Mouse (Mus musculus): ENCODE measurements around the gene Rhbdd3. TPM values are rescaled to one million over a fixed set of nuclear protein-coding genes. Genes with fewer than 3 reads are reported as not detected.

Gene Rhbdd3
- total and polyA plus RNA-seq, 3 experiments, result 15.0 to 20.6 (median 17.0) TPM

GRCm38 (mm10) chr11:5145600-5145999 lies 46.9 kb downstream of the Rhbdd3 start:
- peaks cover 12 to 30% of the 10 kb centered on the region in 2 experiments for H3K4me1 ChIP-seq (ENCODE audit: control insufficient read depth in 1 of 2, insufficient read depth in 2 of 2)
- no peak overlapping the region for H3K4me3 ChIP-seq (replicated peaks in 1 of 3; ENCODE audit: low read depth in 2 of 3, low read length in 2 of 3, poor library complexity in 1 of 3)
- no peak for DNase-seq (ENCODE audit: extremely low read depth)
- in situ Hi-C loops (cut with MboI; ENCODE audit: low pct_ligation_motif_present, low pct_unique_long_range_greater_than_20kb, low sequenced_read_pairs), result no loop called here
- dilution Hi-C loops (cut with MboI; ENCODE audit: extremely low pct_ligation_motif_present, extremely low pct_unique_long_range_greater_than_20kb, low sequenced_read_pairs), result no loop called here
- no peaks in the 10 kb centered on the region for H3K79me2 ChIP-seq (replicated peaks; ENCODE audit: control insufficient read depth, extremely low read depth, insufficient read depth, poor library complexity, severe bottlenecking)
- H3K9me3 ChIP-seq (replicated peaks; ENCODE audit: low read length), result no peaks in the 10 kb centered on the region
- H3K27ac ChIP-seq (ENCODE audit: insufficient read depth, low read depth), result no peak overlapping the region
- no peak for TF ChIP-seq MYC (IDR thresholded peaks at IDR 0.05; ENCODE audit: low read depth, low read length)
- TF ChIP-seq ZMIZ1 (IDR thresholded peaks at IDR 0.05; ENCODE audit: low read depth, low read length), result no peak
- TF ChIP-seq POLR2A (IDR thresholded peaks at IDR 0.05; ENCODE audit: low read depth, low read length), result no peak
- TF ChIP-seq BHLHE40 (IDR thresholded peaks at IDR 0.05; ENCODE audit: low read depth, low read length), result no peak
- TF ChIP-seq JUND (conservative IDR thresholded peaks at IDR 0.05; ENCODE audit: low read depth, low read length), result no peak
- TF ChIP-seq ZKSCAN1 (IDR thresholded peaks at IDR 0.05; ENCODE audit: borderline replicate concordance, low read depth, low read length), result no peak
- TF ChIP-seq SMC3 (IDR thresholded peaks at IDR 0.05; ENCODE audit: low read depth, low read length), result no peak
- TF ChIP-seq EP300 (IDR thresholded peaks at IDR 0.05; ENCODE audit: low read length), result no peak
- TF ChIP-seq RCOR1 (conservative IDR thresholded peaks at IDR 0.05; ENCODE audit: low read depth, low read length), result no peak
- no peak for TF ChIP-seq NELFE (IDR thresholded peaks at IDR 0.05; ENCODE audit: low read depth, low read length)
- no peak for TF ChIP-seq TBP (conservative IDR thresholded peaks at IDR 0.05; ENCODE audit: low read depth, low read length)
- no peak for TF ChIP-seq MXI1 (IDR thresholded peaks at IDR 0.05; ENCODE audit: low read depth, low read length)
- TF ChIP-seq ETS1 (conservative IDR thresholded peaks at IDR 0.05; ENCODE audit: low read depth, low read length), result no peak
- no peak for TF ChIP-seq NRF1 (IDR thresholded peaks at IDR 0.05; ENCODE audit: low read depth, low read length)
- no peak for TF ChIP-seq ZC3H11A (IDR thresholded peaks at IDR 0.05; ENCODE audit: low read depth, low read length)
- TF ChIP-seq MEF2A (IDR thresholded peaks at IDR 0.05; ENCODE audit: borderline replicate concordance, low read depth, low read length), result no peak
- H3K9ac ChIP-seq (ENCODE audit: insufficient read depth, low read depth), result no peak overlapping the region
- no peaks in the 10 kb centered on the region for H3K36me3 ChIP-seq (replicated peaks in 1 of 2; ENCODE audit: control insufficient read depth in 1 of 2, insufficient read depth in 1 of 2, low read length in 1 of 2)
- H3K4me2 ChIP-seq (ENCODE audit: insufficient read depth, low read depth, poor library complexity, severe bottlenecking), result no peak overlapping the region
- peaks cover 21% of the 10 kb centered on the region for H3K27me3 ChIP-seq (replicated peaks)

- no peaks in the 10 kb centered on the region for H3K79me2 ChIP-seq (replicated peaks; ENCODE audit: control insufficient read depth, extremely low read depth, insufficient read depth, poor library complexity, severe bottlenecking)
- DNase-seq (ENCODE audit: extremely low read depth), result no peak
- no peak overlapping the region for H3K4me2 ChIP-seq (ENCODE audit: insufficient read depth, low read depth, poor library complexity, severe bottlenecking)
- H3K4me1 ChIP-seq (ENCODE audit: control insufficient read depth in 1 of 2, insufficient read depth in 2 of 2), result peaks cover 14 to 41% of the 10 kb centered on the region in 2 experiments
- peaks cover 10% of the 10 kb centered on the region for H3K27me3 ChIP-seq (replicated peaks)
- no peak overlapping the region for H3K4me3 ChIP-seq (replicated peaks in 1 of 3; ENCODE audit: low read depth in 2 of 3, low read length in 2 of 3, poor library complexity in 1 of 3)
- in situ Hi-C loops (cut with MboI; ENCODE audit: low pct_ligation_motif_present, low pct_unique_long_range_greater_than_20kb, low sequenced_read_pairs), result no loop called here
- no peaks in the 10 kb centered on the region for H3K36me3 ChIP-seq (replicated peaks in 1 of 2; ENCODE audit: control insufficient read depth in 1 of 2, insufficient read depth in 1 of 2, low read length in 1 of 2)
- H3K27ac ChIP-seq (ENCODE audit: insufficient read depth, low read depth), result no peak overlapping the region
- no peak for TF ChIP-seq MAZ (IDR thresholded peaks at IDR 0.05; ENCODE audit: low read depth, low read length)
- no peak for TF ChIP-seq MAFK (IDR thresholded peaks at IDR 0.05; ENCODE audit: insufficient replicate concordance, low read length)
- TF ChIP-seq MXI1 (IDR thresholded peaks at IDR 0.05; ENCODE audit: low read depth, low read length), result no peak
- no peak for TF ChIP-seq IRF4 (IDR thresholded peaks at IDR 0.05; ENCODE audit: low read depth, low read length)
- no peak for TF ChIP-seq NRF1 (IDR thresholded peaks at IDR 0.05; ENCODE audit: low read depth, low read length)
- TF ChIP-seq CHD1 (IDR thresholded peaks at IDR 0.05; ENCODE audit: low read depth, low read length), result no peak
- TF ChIP-seq ETS1 (conservative IDR thresholded peaks at IDR 0.05; ENCODE audit: low read depth, low read length), result no peak
- no peak for TF ChIP-seq BHLHE40 (IDR thresholded peaks at IDR 0.05; ENCODE audit: low read depth, low read length)
- TF ChIP-seq RCOR1 (conservative IDR thresholded peaks at IDR 0.05; ENCODE audit: low read depth, low read length), result no peak
- no peak for TF ChIP-seq TCF12 (IDR thresholded peaks at IDR 0.05; ENCODE audit: low read depth, low read length)
- TF ChIP-seq E2F4 (IDR thresholded peaks at IDR 0.05; ENCODE audit: insufficient replicate concordance, low read depth, low read length), result no peak
- no peak for TF ChIP-seq JUND (conservative IDR thresholded peaks at IDR 0.05; ENCODE audit: low read depth, low read length)
- TF ChIP-seq ZMIZ1 (IDR thresholded peaks at IDR 0.05; ENCODE audit: low read depth, low read length), result no peak
- no peak for TF ChIP-seq MEF2A (IDR thresholded peaks at IDR 0.05; ENCODE audit: borderline replicate concordance, low read depth, low read length)
- H3K9ac ChIP-seq (ENCODE audit: insufficient read depth, low read depth), result no peak overlapping the region
- dilution Hi-C loops (cut with MboI; ENCODE audit: extremely low pct_ligation_motif_present, extremely low pct_unique_long_range_greater_than_20kb, low sequenced_read_pairs), result no loop called here
- H3K9me3 ChIP-seq (replicated peaks; ENCODE audit: low read length), result no peaks in the 10 kb centered on the region
Measured at GRCm38 (mm10) chr11:5149249-5149648, 50.5 kb downstream of the Rhbdd3 start.

All from CH12.LX (cell line).